ENCODE assay signal across 40 mouse cellular contexts in the genomic region with DNA sequence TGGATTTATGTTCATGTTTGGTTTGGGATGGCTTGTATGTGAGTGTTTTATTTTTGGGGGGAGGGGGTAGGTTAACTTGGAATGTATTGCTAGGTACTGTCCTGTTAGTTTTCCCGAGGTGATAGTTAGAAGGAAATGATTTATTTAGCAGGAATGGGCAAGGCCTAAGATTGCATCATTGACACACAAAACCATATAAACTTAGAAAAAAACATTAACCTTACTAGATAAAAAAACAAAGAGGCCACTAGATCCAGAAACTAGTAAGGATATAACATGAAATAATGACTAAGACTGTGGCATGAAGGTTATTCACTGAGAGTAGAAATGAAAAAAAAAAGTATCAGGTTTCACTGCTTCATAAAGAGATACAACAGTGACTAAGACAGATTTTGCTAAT. TPM values are rescaled to one million over a fixed set of nuclear protein-coding genes. Genes with fewer than 3 reads are reported as not detected.
"Had no signal": no experiment of that assay in that cellular context is flagged by ENCODE, and none has a peak within 500 bp of the region (broad histone marks: within the 10 kb centered on the region; RNA-seq: fewer than 3 reads in every experiment).

No protein-coding gene starts in this region.

- DNase-seq: gastrocnemius, postnatal 10 days; gastrocnemius, postnatal 25 days; heart, adult 18-20 months; heart, postnatal 10 days; heart, postnatal 4 days; kidney, adult 11 months; kidney, adult 2 months; kidney, adult 9 months; kidney, postnatal 25 days; kidney, postnatal 4 days; left cerebral cortex, postnatal 4 days had no signal

- H3K4me2 ChIP-seq: heart, embryonic 12.5 days; hindbrain, embryonic 12.5 days; hindbrain, embryonic 15.5 days; kidney, embryonic 15.5 days; limb, embryonic 13.5 days; limb, embryonic 15.5 days; liver, embryonic 12.5 days had no signal

- H3K27ac ChIP-seq: heart, embryonic 10.5 days; hindbrain, embryonic 10.5 days; hindbrain, embryonic 12.5 days; hindbrain, embryonic 15.5 days; hindbrain, postnatal 0 days; kidney, embryonic 15.5 days; kidney, postnatal 0 days; layer of hippocampus, adult 2 months; limb, embryonic 13.5 days; limb, embryonic 15.5 days; liver, embryonic 12.5 days; liver, embryonic 14.5 days had no signal

- H3K27me3 ChIP-seq: heart, embryonic 12.5 days; hindbrain, embryonic 12.5 days; hindbrain, embryonic 15.5 days; kidney, embryonic 15.5 days; limb, embryonic 13.5 days; limb, embryonic 15.5 days; liver, embryonic 12.5 days had no signal

- H3K4me3 ChIP-seq: heart, embryonic 10.5 days; heart, embryonic 12.5 days; hindbrain, embryonic 10.5 days; hindbrain, embryonic 12.5 days; hindbrain, embryonic 15.5 days; kidney, embryonic 15.5 days; layer of hippocampus, adult 2 months; limb, embryonic 13.5 days; limb, embryonic 15.5 days; liver, embryonic 12.5 days had no signal

- H3K36me3 ChIP-seq: heart, embryonic 10.5 days; heart, embryonic 12.5 days; hindbrain, embryonic 10.5 days; hindbrain, embryonic 12.5 days; hindbrain, embryonic 15.5 days; kidney, embryonic 15.5 days; limb, embryonic 13.5 days; limb, embryonic 15.5 days; liver, embryonic 12.5 days had no signal

RNA-seq across cellular contexts. Expression of gene Usp17la, which starts 0.9 kb away (rescaled TPM):
- total RNA-seq: gastrocnemius, adult 18-20 months; gastrocnemius, postnatal 10 days; gastrocnemius, postnatal 25 days; gastrocnemius, postnatal 4 days; granulocyte monocyte progenitor cell, adult 5-6 weeks; heart, adult 18-20 months; heart, adult 8-10 months; heart, postnatal 10 days; heart, postnatal 25 days; heart, postnatal 4 days; hindbrain, postnatal 0 days; layer of hippocampus, adult 2 months; layer of hippocampus, postnatal 10 days; layer of hippocampus, postnatal 25 days; left cerebral cortex, adult 8-10 months; left cerebral cortex, postnatal 10 days; left cerebral cortex, postnatal 25 days; left cerebral cortex, postnatal 4 days; liver, adult 2 months had no signal
- polyA plus RNA-seq: heart, embryonic 10.5 days; heart, embryonic 12.5 days; heart, embryonic 14.5 days; heart, embryonic 16.5 days; hindbrain, embryonic 10.5 days; hindbrain, embryonic 12.5 days; hindbrain, embryonic 15.5 days; hindbrain, postnatal 0 days; intestine, embryonic 14.5 days; intestine, embryonic 16.5 days; kidney, adult 2 months; kidney, embryonic 15.5 days; kidney, postnatal 0 days; limb, embryonic 11.5 days; limb, embryonic 13.5 days; limb, embryonic 15.5 days; liver, adult 2 months; liver, embryonic 12.5 days; liver, embryonic 14.5 days had no signal

RNA-seq across cellular contexts. Expression of gene Usp17lb, which starts 15.3 kb away (rescaled TPM):
- total RNA-seq: gastrocnemius, adult 18-20 months; gastrocnemius, postnatal 10 days; gastrocnemius, postnatal 25 days; gastrocnemius, postnatal 4 days; granulocyte monocyte progenitor cell, adult 5-6 weeks; heart, adult 18-20 months; heart, adult 8-10 months; heart, postnatal 10 days; heart, postnatal 25 days; heart, postnatal 4 days; hindbrain, postnatal 0 days; layer of hippocampus, adult 2 months; layer of hippocampus, postnatal 10 days; layer of hippocampus, postnatal 25 days; left cerebral cortex, adult 8-10 months; left cerebral cortex, postnatal 10 days; left cerebral cortex, postnatal 25 days; left cerebral cortex, postnatal 4 days; liver, adult 2 months had no signal
- polyA plus RNA-seq: heart, embryonic 10.5 days; heart, embryonic 12.5 days; heart, embryonic 14.5 days; heart, embryonic 16.5 days; hindbrain, embryonic 10.5 days; hindbrain, embryonic 12.5 days; hindbrain, embryonic 15.5 days; hindbrain, postnatal 0 days; intestine, embryonic 14.5 days; intestine, embryonic 16.5 days; kidney, adult 2 months; kidney, embryonic 15.5 days; kidney, postnatal 0 days; limb, embryonic 11.5 days; limb, embryonic 13.5 days; limb, embryonic 15.5 days; liver, adult 2 months; liver, embryonic 12.5 days; liver, embryonic 14.5 days had no signal

RNA-seq across cellular contexts. Expression of gene Olfr665, which starts 20.1 kb away (rescaled TPM):
- total RNA-seq: gastrocnemius, adult 18-20 months; gastrocnemius, postnatal 10 days; gastrocnemius, postnatal 25 days; gastrocnemius, postnatal 4 days; granulocyte monocyte progenitor cell, adult 5-6 weeks; heart, adult 18-20 months; heart, adult 8-10 months; heart, postnatal 10 days; heart, postnatal 25 days; heart, postnatal 4 days; hindbrain, postnatal 0 days; layer of hippocampus, adult 2 months; layer of hippocampus, postnatal 10 days; layer of hippocampus, postnatal 25 days; left cerebral cortex, adult 8-10 months; left cerebral cortex, postnatal 10 days; left cerebral cortex, postnatal 25 days; left cerebral cortex, postnatal 4 days; liver, adult 2 months had no signal
- polyA plus RNA-seq: heart, embryonic 10.5 days; heart, embryonic 12.5 days; heart, embryonic 14.5 days; heart, embryonic 16.5 days; hindbrain, embryonic 10.5 days; hindbrain, embryonic 12.5 days; hindbrain, embryonic 15.5 days; hindbrain, postnatal 0 days; intestine, embryonic 14.5 days; intestine, embryonic 16.5 days; kidney, adult 2 months; kidney, embryonic 15.5 days; kidney, postnatal 0 days; limb, embryonic 11.5 days; limb, embryonic 13.5 days; limb, embryonic 15.5 days; liver, adult 2 months; liver, embryonic 12.5 days; liver, embryonic 14.5 days had no signal

RNA-seq across cellular contexts. Expression of gene Olfr666, which starts 38.1 kb away (rescaled TPM):
- total RNA-seq: gastrocnemius, adult 18-20 months; gastrocnemius, postnatal 10 days; gastrocnemius, postnatal 25 days; gastrocnemius, postnatal 4 days; granulocyte monocyte progenitor cell, adult 5-6 weeks; heart, adult 18-20 months; heart, adult 8-10 months; heart, postnatal 10 days; heart, postnatal 25 days; heart, postnatal 4 days; hindbrain, postnatal 0 days; layer of hippocampus, adult 2 months; layer of hippocampus, postnatal 10 days; layer of hippocampus, postnatal 25 days; left cerebral cortex, adult 8-10 months; left cerebral cortex, postnatal 10 days; left cerebral cortex, postnatal 25 days; left cerebral cortex, postnatal 4 days; liver, adult 2 months had no signal
- polyA plus RNA-seq: heart, embryonic 10.5 days; heart, embryonic 12.5 days; heart, embryonic 14.5 days; heart, embryonic 16.5 days; hindbrain, embryonic 10.5 days; hindbrain, embryonic 12.5 days; hindbrain, embryonic 15.5 days; hindbrain, postnatal 0 days; intestine, embryonic 14.5 days; intestine, embryonic 16.5 days; kidney, adult 2 months; kidney, embryonic 15.5 days; kidney, postnatal 0 days; limb, embryonic 11.5 days; limb, embryonic 13.5 days; limb, embryonic 15.5 days; liver, adult 2 months; liver, embryonic 12.5 days; liver, embryonic 14.5 days had no signal
